In genomic region chr10:71197036-71197785, GRCm38 (mm10) we compare ENCODE assay signal across 14 mouse cellular contexts. TPM values are rescaled to one million over a fixed set of nuclear protein-coding genes. Genes with fewer than 3 reads are reported as not detected.
DNase-seq lines count a peak whose midpoint lies in the region; ATAC-seq and TF ChIP-seq lines count a peak whose summit lies in the region.
"Had no signal": no experiment of that assay in that cellular context is flagged by ENCODE, and none has a peak within 500 bp of the region (broad histone marks: within the 10 kb centered on the region; RNA-seq: fewer than 3 reads in every experiment).

No protein-coding gene starts in this region.

- WGBS in kidney, adult 2 months, result 44% methylated on average over 14 of the region's 14 CpGs
- 31% methylated on average over 14 of the region's 14 CpGs for WGBS in lung, embryonic 14.5 days
- 54% methylated on average over 14 of the region's 14 CpGs for WGBS in heart, embryonic 11.5 days (ENCODE audit: insufficient replicate concordance)
- 28% methylated on average over 14 of the region's 14 CpGs for WGBS in stomach, embryonic 16.5 days

- H3K4me1 ChIP-seq in kidney, adult 2 months (ENCODE audit: control insufficient read depth, insufficient read depth, low read length), result peaks cover 3% of the 10 kb centered on the region; the same call in 1 of the 2 replicates
- peaks cover 13% of the 10 kb centered on the region; the same call in 1 of the 2 replicates for H3K4me1 ChIP-seq in lung, embryonic 14.5 days (ENCODE audit: insufficient read depth)
- peaks cover 10% of the 10 kb centered on the region for H3K4me1 ChIP-seq in heart, embryonic 11.5 days (ENCODE audit: control insufficient read depth, insufficient read depth, low read length)
- 0 out of 2 replicates have a peak, but pooled peaks cover 5% of the 10 kb centered on the region for H3K4me1 ChIP-seq in stomach, embryonic 16.5 days (ENCODE audit: control insufficient read depth, insufficient read depth, low read length)
- H3K4me1 ChIP-seq: liver, embryonic 15.5 days had no signal

- no peaks in the 10 kb centered on the region for H3K36me3 ChIP-seq in kidney, adult 2 months (ENCODE audit: control insufficient read depth, insufficient read depth, low read length)
- no peaks in the 10 kb centered on the region for H3K36me3 ChIP-seq in lung, embryonic 14.5 days (ENCODE audit: insufficient read depth)
- H3K36me3 ChIP-seq in heart, embryonic 11.5 days (ENCODE audit: control insufficient read depth, insufficient read depth, low read length), result no peaks in the 10 kb centered on the region
- H3K36me3 ChIP-seq in stomach, embryonic 16.5 days (ENCODE audit: control insufficient read depth, insufficient read depth, low read length), result no peaks in the 10 kb centered on the region
- H3K36me3 ChIP-seq: liver, embryonic 15.5 days; midbrain, embryonic 10.5 days had no signal

- H3K4me3 ChIP-seq in kidney, adult 2 months (ENCODE audit: insufficient read depth, low read depth, low read length), result no peak overlapping the region
- H3K4me3 ChIP-seq in lung, embryonic 14.5 days (ENCODE audit: low read depth, low read length), result no peak overlapping the region
- H3K4me3 ChIP-seq in heart, embryonic 11.5 days (ENCODE audit: low read depth, low read length), result no peak overlapping the region
- no peak overlapping the region for H3K4me3 ChIP-seq in stomach, embryonic 16.5 days (replicated peaks; ENCODE audit: low read length)
- H3K4me3 ChIP-seq: liver, embryonic 15.5 days; midbrain, embryonic 10.5 days had no signal

- DNase-seq in kidney, adult 2 months, result peak; percentile 47
- DNase-seq in kidney, adult 8-10 months, result no peak
- peak; percentile 38 for DNase-seq in lung, embryonic 14.5 days
- DNase-seq in lung, postnatal 10 days, result no peak
- no peak for DNase-seq in urinary bladder, postnatal 4 days (ENCODE audit: low spot score in 2 of 2)
- DNase-seq: cerebellum, adult 11-12 months; cerebellum, postnatal 25 days; gastrocnemius, postnatal 14 days; lung, postnatal 4 days had no signal

- H3K4me2 ChIP-seq in lung, embryonic 14.5 days, result no peak overlapping the region
- H3K4me2 ChIP-seq in heart, embryonic 11.5 days, result no peak overlapping the region
- H3K4me2 ChIP-seq in stomach, embryonic 16.5 days (ENCODE audit: low read depth, low read length), result no peak overlapping the region
- H3K4me2 ChIP-seq: liver, embryonic 15.5 days had no signal

- no peak for TF ChIP-seq CTCF in kidney, adult 2 months (conservative IDR thresholded peaks at IDR 0.05; ENCODE audit: insufficient read depth, insufficient read length, low read depth, low read length)
- TF ChIP-seq CTCF in lung, embryonic 14.5 days (IDR thresholded peaks at IDR 0.05; ENCODE audit: low read depth), result no peak

- no peak for TF ChIP-seq POLR2A in kidney, adult 2 months (IDR thresholded peaks at IDR 0.05; ENCODE audit: low read depth, low read length)

- H3K27me3 ChIP-seq in kidney, adult 2 months (replicated peaks; ENCODE audit: control insufficient read depth, insufficient read depth, low read length), result no peaks in the 10 kb centered on the region
- no peaks in the 10 kb centered on the region for H3K27me3 ChIP-seq in lung, embryonic 14.5 days (ENCODE audit: insufficient read depth, low read length)
- H3K27me3 ChIP-seq in heart, embryonic 11.5 days (ENCODE audit: control insufficient read depth, insufficient read depth, low read length), result no peaks in the 10 kb centered on the region
- H3K27me3 ChIP-seq in stomach, embryonic 16.5 days (ENCODE audit: control insufficient read depth, insufficient read depth, low read length), result no peaks in the 10 kb centered on the region
- H3K27me3 ChIP-seq: liver, embryonic 15.5 days had no signal

- H3K9me3 ChIP-seq in lung, embryonic 14.5 days (ENCODE audit: low read depth, low read length), result no peaks in the 10 kb centered on the region
- H3K9me3 ChIP-seq in heart, embryonic 11.5 days (replicated peaks; ENCODE audit: control insufficient read depth, low read length), result no peaks in the 10 kb centered on the region
- no peaks in the 10 kb centered on the region for H3K9me3 ChIP-seq in stomach, embryonic 16.5 days (replicated peaks; ENCODE audit: control insufficient read depth, low read length)
- H3K9me3 ChIP-seq: liver, embryonic 15.5 days; midbrain, embryonic 10.5 days had no signal

- no peak overlapping the region for H3K9ac ChIP-seq in lung, embryonic 14.5 days
- H3K9ac ChIP-seq in heart, embryonic 11.5 days (ENCODE audit: low read depth, low read length), result no peak overlapping the region
- H3K9ac ChIP-seq in stomach, embryonic 16.5 days (ENCODE audit: low read length), result no peak overlapping the region
- H3K9ac ChIP-seq: liver, embryonic 15.5 days had no signal

- peak overlapping the region; percentile 79 for H3K27ac ChIP-seq in kidney, adult 2 months (ENCODE audit: insufficient read depth, low read depth, low read length)
- no peak overlapping the region for H3K27ac ChIP-seq in lung, embryonic 14.5 days (ENCODE audit: low read depth)
- H3K27ac ChIP-seq in heart, embryonic 11.5 days (ENCODE audit: low read depth, low read length), result no peak overlapping the region
- peak overlapping the region; percentile 64 for H3K27ac ChIP-seq in stomach, embryonic 16.5 days (ENCODE audit: low read length)
- H3K27ac ChIP-seq: hindbrain, postnatal 0 days; liver, embryonic 15.5 days; midbrain, embryonic 10.5 days had no signal

- ATAC-seq in lung, embryonic 14.5 days (ENCODE audit: insufficient read depth), result peak; percentile 61
- 0 out of 2 replicates have a peak, but pooled peaks have one; percentile 46 for ATAC-seq in heart, embryonic 11.5 days (replicated peaks; ENCODE audit: insufficient number of reproducible peaks, low FRiP score, low TSS enrichment)
- ATAC-seq in stomach, embryonic 16.5 days (ENCODE audit: insufficient read depth, low FRiP score), result peak; percentile 35; the same call in 1 of the 2 replicates
- ATAC-seq: hindbrain, postnatal 0 days had no signal

RNA-seq across cellular contexts. Expression of gene Bicc1, which starts 37.7 kb away (rescaled TPM):
- polyA plus RNA-seq in kidney, adult 2 months (2012; rRNA removed), result 69.0 and 78.8 TPM in 2 replicates
- 26.4 and 27.9 TPM in 2 replicates for polyA plus RNA-seq in lung, embryonic 14.5 days (2014; fragmentation: Nextera tagmentation; extraction: Ambion mirVana)
- 14.1 and 14.8 TPM in 2 replicates for polyA plus RNA-seq in heart, embryonic 11.5 days (2014; fragmentation: Nextera tagmentation; extraction: Ambion mirVana)
- polyA plus RNA-seq in stomach, embryonic 16.5 days (2015; fragmentation: Nextera tagmentation; extraction: Ambion mirVana), result 19.6 and 22.1 TPM in 2 replicates

RNA-seq across cellular contexts. Expression of gene Tfam, which starts 40.9 kb away (rescaled TPM):
- 9.0 and 12.8 TPM in 2 replicates for polyA plus RNA-seq in kidney, adult 2 months (2012; rRNA removed)
- 71.3 and 71.7 TPM in 2 replicates for polyA plus RNA-seq in lung, embryonic 14.5 days (2014; fragmentation: Nextera tagmentation; extraction: Ambion mirVana)
- 62.6 and 67.5 TPM in 2 replicates for polyA plus RNA-seq in heart, embryonic 11.5 days (2014; fragmentation: Nextera tagmentation; extraction: Ambion mirVana)
- 65.0 and 76.1 TPM in 2 replicates for polyA plus RNA-seq in stomach, embryonic 16.5 days (2015; fragmentation: Nextera tagmentation; extraction: Ambion mirVana)

Comparison
In these comparisons a context has a peak if more than half of its experiments do, and no peak if none do; other contexts are left out.
1. DNase-seq: peak in kidney, adult 2 months (single experiment) and lung, embryonic 14.5 days (single experiment); none in kidney, adult 8-10 months (0 of 2), lung, postnatal 10 days (single experiment) and urinary bladder, postnatal 4 days (0 of 2).
2. H3K27ac ChIP-seq: peak in kidney, adult 2 months (single experiment) and stomach, embryonic 16.5 days (single experiment); none in lung, embryonic 14.5 days (single experiment) and heart, embryonic 11.5 days (single experiment).
3. Peak in every context shown above with its lines, with median percentiles within 50 percentile points of each other: ATAC-seq.